Mouse (Mus musculus): ENCODE results near the gene Kif19a. TPM values are rescaled to one million over a fixed set of nuclear protein-coding genes. Genes with fewer than 3 reads are reported as not detected.
A peak's percentile ranks its signal among the peaks of the same experiment; 100 is the strongest.

Gene Kif19a
- polyA plus RNA-seq, 1 experiment from 2014 or later = 1.1 TPM

DNA sequence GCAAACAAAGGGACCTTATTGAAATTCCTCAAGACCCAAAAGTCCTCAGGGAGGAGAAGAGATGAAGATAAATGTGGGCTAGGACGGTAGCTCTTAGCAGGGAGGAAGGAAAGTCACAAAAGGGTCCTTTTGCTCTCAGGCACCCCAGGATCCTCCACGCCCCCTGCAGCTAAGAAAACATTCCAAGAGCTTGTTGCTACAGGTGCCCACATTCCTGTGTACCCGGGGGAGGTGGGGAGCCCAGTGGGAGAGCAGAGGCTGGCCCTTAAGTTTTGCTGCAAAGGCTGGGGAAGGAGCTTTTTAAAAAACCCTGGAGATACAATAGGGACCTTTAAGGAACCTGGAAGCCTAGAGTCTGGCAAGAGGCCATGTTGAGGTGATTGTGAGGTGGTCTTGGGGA, 55.3 kb downstream of the Kif19a start:
- DNase-seq (ENCODE audit: low spot score) = no peak
- H3K27ac ChIP-seq = peak overlapping the region; percentile 72
- H3K27me3 ChIP-seq (ENCODE audit: insufficient read depth, poor library complexity, severe bottlenecking) = peaks cover 27% of the 10 kb centered on the region
- WGBS = 29% methylated on average over 3 of the region's 3 CpGs
- no peaks in the 10 kb centered on the region for H3K36me3 ChIP-seq
- no peak overlapping the region for H3K4me3 ChIP-seq
- H3K4me1 ChIP-seq (replicated peaks) = peaks cover 54% of the 10 kb centered on the region
- peaks cover 10% of the 10 kb centered on the region; the same call in 1 of the 2 replicates for H3K9me3 ChIP-seq

- Histone ChIP-seq H3K27me3 (ENCODE audit: insufficient read depth, poor library complexity, severe bottlenecking) (peaks cover 31% of the 10 kb centered on the region), H3K27ac (no peak overlapping the region), H3K9me3 (peaks cover 10% of the 10 kb centered on the region; the same call in 1 of the 2 replicates), H3K4me1 (replicated peaks) (peaks cover 54% of the 10 kb centered on the region), H3K4me3 (no peak overlapping the region), H3K36me3 (no peaks in the 10 kb centered on the region)
- no peak for DNase-seq (ENCODE audit: low spot score)
- 64% methylated on average over 1 of the region's 1 CpGs for WGBS
Observed at GRCm38 (mm10) chr11:114821325-114821724, 56.1 kb downstream of the Kif19a start.

DNA sequence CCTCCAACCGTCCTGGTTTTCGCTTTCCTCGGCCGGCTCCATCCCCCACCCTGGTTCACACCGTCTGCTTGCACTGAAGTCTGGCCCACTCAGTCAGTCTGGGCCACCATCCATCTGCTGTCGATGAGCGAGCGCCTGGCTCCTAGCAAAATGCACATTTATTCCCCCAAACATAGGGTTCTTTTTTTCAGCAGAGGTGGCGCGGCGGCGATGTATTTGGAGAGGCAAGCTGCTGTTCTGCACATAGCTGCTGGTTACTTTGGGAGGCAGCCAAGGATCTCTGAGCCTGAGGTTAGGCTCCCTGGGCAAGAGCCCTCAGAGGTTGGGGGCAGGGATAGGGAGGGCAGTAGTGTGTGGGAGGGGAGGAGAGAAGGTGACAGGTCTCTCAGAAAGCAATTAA, 57.5 kb downstream of the Kif19a start:
- peak overlapping the region; percentile 81 for H3K27ac ChIP-seq
- peak overlapping the region; percentile 20; the same call in 1 of the 2 replicates for H3K4me3 ChIP-seq
- no peak for DNase-seq (ENCODE audit: low spot score)

DNA sequence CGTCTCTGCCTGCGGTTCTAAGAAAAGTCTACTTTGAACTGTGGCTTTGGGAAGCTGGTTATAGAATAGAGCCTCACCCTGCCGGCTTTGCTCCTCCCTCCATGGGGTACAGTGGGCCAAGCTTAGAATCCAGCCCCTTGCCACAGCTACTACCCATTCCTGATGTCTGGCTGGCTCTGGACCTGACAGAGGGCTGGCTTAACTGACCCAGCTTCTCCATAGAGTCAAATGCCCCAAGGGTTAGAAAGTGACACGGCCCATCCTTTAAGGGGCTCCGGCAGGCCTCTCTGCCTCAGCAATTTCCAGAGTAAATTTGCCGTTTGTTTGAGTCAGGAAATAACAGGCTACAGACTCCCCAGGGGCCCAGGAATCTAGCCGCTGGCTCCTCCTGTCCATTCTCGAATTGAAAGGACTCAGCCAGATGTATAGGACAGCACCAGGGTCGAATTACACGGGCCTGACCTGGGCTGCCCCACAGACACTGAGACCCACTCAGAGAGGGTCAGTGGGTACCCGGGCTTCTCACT, 58.1 kb downstream of the Kif19a start:
- Histone ChIP-seq H3K27ac (peak overlapping the region; percentile 81), H3K4me1 (replicated peaks) (peaks cover 59% of the 10 kb centered on the region), H3K36me3 (no peaks in the 10 kb centered on the region), H3K9me3 (peaks cover 7% of the 10 kb centered on the region; the same call in 1 of the 2 replicates), H3K27me3 (ENCODE audit: insufficient read depth, poor library complexity, severe bottlenecking) (peaks cover 33% of the 10 kb centered on the region), H3K4me3 (peak overlapping the region; percentile 20)
- peak; percentile 63 for DNase-seq (ENCODE audit: low spot score)
- WGBS = 4% methylated on average over 11 of the region's 11 CpGs

More for the DNA sequence above, 57.5 kb downstream of the Kif19a start:
- WGBS = 50% methylated on average over 12 of the region's 12 CpGs
- H3K4me1 ChIP-seq (replicated peaks) = peaks cover 58% of the 10 kb centered on the region
- H3K36me3 ChIP-seq = no peaks in the 10 kb centered on the region
- peaks cover 10% of the 10 kb centered on the region; the same call in 1 of the 2 replicates for H3K9me3 ChIP-seq
- peaks cover 31% of the 10 kb centered on the region for H3K27me3 ChIP-seq (ENCODE audit: insufficient read depth, poor library complexity, severe bottlenecking)

GRCm38 (mm10) chr11:114826686-114827085, 61.5 kb downstream of the Kif19a start:
- WGBS = 56% methylated on average over 5 of the region's 5 CpGs
- Histone ChIP-seq H3K4me1 (replicated peaks) (peaks cover 57% of the 10 kb centered on the region), H3K4me3 (no peak overlapping the region), H3K9me3 (no peaks in the 10 kb centered on the region), H3K36me3 (no peaks in the 10 kb centered on the region), H3K27ac (no peak overlapping the region; the same call in 1 of the 2 replicates), H3K27me3 (ENCODE audit: insufficient read depth, poor library complexity, severe bottlenecking) (peaks cover 26% of the 10 kb centered on the region)
- DNase-seq (ENCODE audit: low spot score) = no peak

DNA sequence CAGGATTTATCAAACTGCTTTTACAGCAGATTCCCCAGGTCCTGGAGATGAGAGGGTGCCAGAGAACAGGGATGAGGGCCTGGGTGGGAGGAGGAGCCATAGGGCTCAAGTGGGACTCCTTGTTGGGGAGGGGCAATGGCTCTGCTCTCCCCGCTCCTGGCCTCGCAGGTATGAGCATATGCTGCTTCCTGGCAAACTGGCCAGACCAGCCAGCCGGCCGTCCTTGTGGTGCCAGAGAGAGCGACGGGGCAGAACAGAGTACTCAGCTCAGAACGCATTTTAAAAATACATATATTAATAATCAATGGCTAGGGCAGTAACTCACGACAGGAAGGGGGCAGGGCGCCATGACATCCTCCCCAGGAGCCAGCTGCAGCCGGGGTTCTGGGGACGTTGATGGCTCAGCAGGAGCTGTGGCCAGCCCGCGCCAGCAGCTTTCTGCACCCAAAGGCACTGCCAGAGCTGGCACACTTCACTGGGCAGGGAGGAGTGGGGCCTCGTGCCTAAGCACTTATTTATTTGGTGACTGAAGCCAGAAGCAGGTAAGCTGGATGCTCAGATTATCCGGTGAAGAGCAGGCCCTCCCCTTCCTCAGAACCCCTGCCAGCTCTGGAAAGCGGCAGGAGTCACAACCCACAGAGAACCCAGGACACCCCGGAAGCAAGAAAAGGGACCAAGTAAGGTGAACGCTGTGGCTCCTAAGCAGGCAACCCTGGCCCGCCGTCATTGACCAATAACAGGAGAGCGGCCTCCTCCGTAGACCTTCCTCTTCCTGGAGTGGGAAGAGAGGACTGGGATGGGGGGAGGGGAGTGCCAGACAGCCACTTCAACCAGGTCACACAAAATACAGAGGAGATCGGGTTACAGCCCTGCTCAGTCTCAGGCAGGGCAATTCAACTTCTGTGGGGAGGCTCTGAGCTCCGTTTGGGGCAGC, 64.6 kb downstream of the Kif19a start:
- 7% methylated on average over 24 of the region's 24 CpGs for WGBS
- peak overlapping the region; percentile 50 for H3K4me3 ChIP-seq
- H3K9me3 ChIP-seq = no peaks in the 10 kb centered on the region
- H3K27ac ChIP-seq = peak overlapping the region; percentile 93
- DNase-seq (ENCODE audit: low spot score) = peak; percentile 83
- peaks cover 49% of the 10 kb centered on the region for H3K4me1 ChIP-seq (replicated peaks)
- no peaks in the 10 kb centered on the region for H3K36me3 ChIP-seq
- peaks cover 15% of the 10 kb centered on the region for H3K27me3 ChIP-seq (ENCODE audit: insufficient read depth, poor library complexity, severe bottlenecking)

DNA sequence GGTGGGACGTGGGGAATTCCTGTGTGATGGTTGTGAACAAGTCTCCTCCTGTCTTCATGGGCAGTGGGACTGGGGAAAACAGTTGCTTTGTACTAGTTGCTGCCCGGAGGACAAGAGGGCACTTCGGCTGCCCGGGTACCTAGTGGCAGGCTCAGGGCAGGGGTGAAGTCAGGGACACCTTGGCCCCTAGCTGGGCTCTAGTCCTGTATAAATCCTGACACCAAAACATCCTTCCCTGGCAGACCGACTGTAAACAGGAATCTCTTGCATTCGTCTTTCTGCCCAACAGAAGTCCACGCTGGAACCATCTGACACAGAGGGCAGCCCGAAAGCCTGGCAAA, 65.2 kb downstream of the Kif19a start:
- 15% methylated on average over 8 of the region's 8 CpGs for WGBS
- Histone ChIP-seq H3K4me1 (replicated peaks) (peaks cover 49% of the 10 kb centered on the region), H3K27me3 (ENCODE audit: insufficient read depth, poor library complexity, severe bottlenecking) (peaks cover 12% of the 10 kb centered on the region), H3K4me3 (peak overlapping the region; percentile 50), H3K9me3 (no peaks in the 10 kb centered on the region), H3K27ac (peak overlapping the region; percentile 93), H3K36me3 (no peaks in the 10 kb centered on the region)
- no peak for DNase-seq (ENCODE audit: low spot score)

- H3K4me1 ChIP-seq (replicated peaks) = peaks cover 52% of the 10 kb centered on the region
- H3K9me3 ChIP-seq = no peaks in the 10 kb centered on the region
- H3K4me3 ChIP-seq = no peak overlapping the region
- H3K36me3 ChIP-seq = no peaks in the 10 kb centered on the region
- DNase-seq (ENCODE audit: low spot score) = no peak
- no peak overlapping the region for H3K27ac ChIP-seq
- peaks cover 6% of the 10 kb centered on the region for H3K27me3 ChIP-seq (ENCODE audit: insufficient read depth, poor library complexity, severe bottlenecking)
- 68% methylated on average over 5 of the region's 5 CpGs for WGBS
Observed at GRCm38 (mm10) chr11:114833166-114833565, 68.0 kb downstream of the Kif19a start.

Other genes with a start within 250 kb of the Kif19a start
- 959 and 1,042 TPM in 2 replicates for gene Rpl38, start 96.9 kb upstream of the Kif19a start, polyA plus RNA-seq (2016; fragmentation: Nextera tagmentation; extraction: Ambion mirVana)
- gene Ttyh2, start 90.0 kb upstream of the Kif19a start, polyA plus RNA-seq (2016; fragmentation: Nextera tagmentation; extraction: Ambion mirVana) = 15.6 and 15.9 TPM in 2 replicates
- gene Dnaic2, start 38.0 kb upstream of the Kif19a start, polyA plus RNA-seq (2016; fragmentation: Nextera tagmentation; extraction: Ambion mirVana) = 4.0 and 6.3 TPM in 2 replicates
- gene Btbd17, start 30.6 kb downstream of the Kif19a start, polyA plus RNA-seq (2016; fragmentation: Nextera tagmentation; extraction: Ambion mirVana) = 50.8 and 60.0 TPM in 2 replicates
- gene Gpr142, start 33.5 kb downstream of the Kif19a start, polyA plus RNA-seq (2016; fragmentation: Nextera tagmentation; extraction: Ambion mirVana) = 0.37 and 0.77 TPM in 2 replicates
- gene Gprc5c, start 85.8 kb downstream of the Kif19a start, polyA plus RNA-seq (2016; fragmentation: Nextera tagmentation; extraction: Ambion mirVana) = 31.5 and 42.9 TPM in 2 replicates
- gene Cd300a, start 124.7 kb downstream of the Kif19a start, polyA plus RNA-seq (2016; fragmentation: Nextera tagmentation; extraction: Ambion mirVana) = 0.81 and 1.0 TPM in 2 replicates
- gene Cd300lb, start 169.0 kb downstream of the Kif19a start, polyA plus RNA-seq (2016; fragmentation: Nextera tagmentation; extraction: Ambion mirVana) = 0.05 and 0.06 TPM in 2 replicates
- gene Cd300c, start 203.8 kb downstream of the Kif19a start, polyA plus RNA-seq (2016; fragmentation: Nextera tagmentation; extraction: Ambion mirVana) = not detected in 2 replicates
- 0.08 TPM in 1 of 2 replicates, not detected in the other for gene Cd300ld, start 224.5 kb downstream of the Kif19a start, polyA plus RNA-seq (2016; fragmentation: Nextera tagmentation; extraction: Ambion mirVana)
- gene Cd300c2, start 236.5 kb downstream of the Kif19a start, polyA plus RNA-seq (2016; fragmentation: Nextera tagmentation; extraction: Ambion mirVana) = 0.76 and 1.1 TPM in 2 replicates

All from hindbrain, embryonic 10.5 days (tissue).